Comparison of ENCODE assay signal across 24 mouse cellular contexts in the genomic region with DNA sequence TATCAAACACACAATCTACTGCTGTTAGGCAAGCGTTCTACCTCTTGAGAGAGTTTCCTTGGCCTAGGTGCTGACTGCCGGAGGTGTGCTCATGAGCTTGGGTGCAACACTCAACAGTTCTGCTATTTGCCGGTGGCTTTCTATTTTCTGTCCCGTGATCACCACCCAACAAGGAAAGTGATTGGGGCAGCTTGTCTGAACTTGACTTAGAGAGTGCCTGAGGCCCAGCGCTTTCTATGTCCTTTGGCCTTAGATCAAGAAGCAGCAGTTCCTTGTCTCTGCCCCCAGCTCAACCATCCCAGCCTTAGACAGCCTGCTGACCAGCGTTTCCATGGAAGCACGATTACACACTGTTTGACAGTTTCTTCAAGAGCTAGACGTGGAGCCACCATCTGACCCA.
DNase-seq lines count a peak whose midpoint lies in the region; ATAC-seq and TF ChIP-seq lines count a peak whose summit lies in the region.
"Had no signal": no experiment of that assay in that cellular context is flagged by ENCODE, and none has a peak within 500 bp of the region (broad histone marks: within the 10 kb centered on the region; RNA-seq: fewer than 3 reads in every experiment).

No protein-coding gene starts in this region.

- H3K4me1 ChIP-seq in midbrain, postnatal 0 days (ENCODE audit: insufficient read depth, low read length): no peaks in the 10 kb centered on the region
- no peaks in the 10 kb centered on the region for H3K4me1 ChIP-seq in midbrain, embryonic 11.5 days (ENCODE audit: control insufficient read depth, insufficient read depth, low read length)
- H3K4me1 ChIP-seq: forebrain, embryonic 13.5 days had no signal

- no peaks in the 10 kb centered on the region for H3K27me3 ChIP-seq in midbrain, postnatal 0 days (ENCODE audit: insufficient read depth, low read length)
- H3K27me3 ChIP-seq in midbrain, embryonic 11.5 days (ENCODE audit: control insufficient read depth, insufficient read depth, low read length): no peaks in the 10 kb centered on the region
- H3K27me3 ChIP-seq: forebrain, embryonic 13.5 days; hindbrain, embryonic 12.5 days; Patski had no signal

- H3K9me3 ChIP-seq in midbrain, postnatal 0 days (ENCODE audit: low read length): no peaks in the 10 kb centered on the region
- H3K9me3 ChIP-seq in midbrain, embryonic 11.5 days (ENCODE audit: control insufficient read depth, low read length): no peaks in the 10 kb centered on the region
- H3K9me3 ChIP-seq: forebrain, embryonic 10.5 days; forebrain, embryonic 13.5 days; G1E; hindbrain, embryonic 12.5 days had no signal

- 77% methylated on average over 8 of the region's 8 CpGs for WGBS in midbrain, postnatal 0 days
- 87% methylated on average over 8 of the region's 8 CpGs for WGBS in midbrain, embryonic 11.5 days

- no peak overlapping the region for H3K9ac ChIP-seq in midbrain, postnatal 0 days (replicated peaks; ENCODE audit: low read length, poor library complexity, severe bottlenecking)
- no peak overlapping the region for H3K9ac ChIP-seq in midbrain, embryonic 11.5 days (ENCODE audit: low read length)
- H3K9ac ChIP-seq: forebrain, embryonic 13.5 days; hindbrain, embryonic 12.5 days had no signal

- no peak for TF ChIP-seq CTCF in midbrain, postnatal 0 days (IDR thresholded peaks at IDR 0.05)

- H3K27ac ChIP-seq in midbrain, postnatal 0 days (ENCODE audit: low read depth, low read length): no peak overlapping the region
- no peak overlapping the region for H3K27ac ChIP-seq in midbrain, embryonic 11.5 days (ENCODE audit: low read depth, low read length)
- H3K27ac ChIP-seq: forebrain, embryonic 10.5 days; forebrain, embryonic 13.5 days; hindbrain, embryonic 12.5 days had no signal

- no peak for ATAC-seq in midbrain, postnatal 0 days (ENCODE audit: low FRiP score)
- no peak for ATAC-seq in midbrain, embryonic 11.5 days (ENCODE audit: low FRiP score)
- ATAC-seq: activated CD4-positive, CD25-positive, alpha-beta regulatory T cell, adult 4 months; forebrain, embryonic 13.5 days; forebrain, embryonic 16.5 days; hindbrain, embryonic 16.5 days; inflammation-experienced regulatory T-cells, adult 6 months; intestine, embryonic 16.5 days; Patski had no signal

- H3K4me3 ChIP-seq in midbrain, postnatal 0 days (ENCODE audit: low read depth, low read length): no peak overlapping the region
- no peak overlapping the region for H3K4me3 ChIP-seq in midbrain, embryonic 11.5 days (ENCODE audit: low read depth, low read length)
- H3K4me3 ChIP-seq: forebrain, embryonic 10.5 days; forebrain, embryonic 13.5 days; hindbrain, embryonic 12.5 days had no signal

- DNase-seq in cerebellum, postnatal 10 days: peak; percentile 30 to 39
- DNase-seq in cerebellum, postnatal 14 days: no peak
- DNase-seq in midbrain, postnatal 0 days (ENCODE audit: low spot score): peak; percentile 26
- no peak for DNase-seq in midbrain, embryonic 11.5 days (ENCODE audit: low spot score, missing footprints)
- DNase-seq in R1 (ENCODE audit: low read depth, low spot score): peak; percentile 42
- no peak for DNase-seq in right cerebral cortex, adult 18-20 months
- DNase-seq in cerebellum, adult 18-20 months: no peak
- DNase-seq: adrenal gland, postnatal 10 days; adrenal gland, postnatal 36 days; cerebellum, adult 2 months; cerebellum, adult 9-11 months; gastrocnemius, postnatal 14 days; heart, adult 11 months had no signal

- H3K36me3 ChIP-seq in midbrain, postnatal 0 days (ENCODE audit: insufficient read depth, low read length): no peaks in the 10 kb centered on the region
- no peaks in the 10 kb centered on the region for H3K36me3 ChIP-seq in midbrain, embryonic 11.5 days (ENCODE audit: control insufficient read depth, insufficient read depth, low read length)
- H3K36me3 ChIP-seq: forebrain, embryonic 10.5 days; G1E; hindbrain, embryonic 12.5 days had no signal

- no peak overlapping the region for H3K4me2 ChIP-seq in midbrain, postnatal 0 days (ENCODE audit: low read depth, low read length, poor library complexity, severe bottlenecking)
- no peak overlapping the region for H3K4me2 ChIP-seq in midbrain, embryonic 11.5 days
- H3K4me2 ChIP-seq: forebrain, embryonic 13.5 days; heart, embryonic 11.5 days; hindbrain, embryonic 12.5 days had no signal

Comparison
In these comparisons a context has a peak if more than half of its experiments do, and no peak if none do; other contexts are left out.
1. DNase-seq: peak in cerebellum, postnatal 10 days (2 of 2), midbrain, postnatal 0 days (single experiment) and R1 (single experiment); none in cerebellum, postnatal 14 days (0 of 2), midbrain, embryonic 11.5 days (single experiment), right cerebral cortex, adult 18-20 months (single experiment) and cerebellum, adult 18-20 months (0 of 2).